Mouse (Mus musculus): ENCODE measurements around the gene Ppy.

DNA sequence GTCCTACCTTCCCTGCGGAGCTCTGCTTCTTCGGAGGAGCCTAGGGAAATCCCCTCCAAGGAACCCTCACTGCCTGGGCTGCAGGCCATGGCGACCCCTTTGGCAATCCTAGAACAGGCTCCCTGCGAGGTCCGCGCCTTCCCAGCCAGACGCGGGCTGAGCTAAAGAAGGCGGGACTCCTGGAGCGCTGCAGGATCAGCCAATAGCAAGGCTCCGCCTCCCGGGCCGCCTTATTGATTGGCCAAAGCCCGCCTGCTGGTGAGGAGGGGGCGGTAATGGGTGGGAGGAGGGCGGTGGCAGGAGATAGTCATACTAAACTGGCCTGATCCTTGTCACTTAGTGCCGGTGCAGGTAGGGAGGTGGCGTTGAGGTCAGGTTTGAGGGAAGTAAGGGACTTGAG lies 18.8 kb downstream of the Ppy start:
- TF ChIP-seq CTCF (conservative IDR thresholded peaks at IDR 0.05; ENCODE audit: low read length) (no peak), POU5F1 (IDR thresholded peaks at IDR 0.05; ENCODE audit: borderline replicate concordance, low read length) (no peak)
